Mouse (Mus musculus): Measurements from ENCODE around the gene Dtx4.
A peak's percentile ranks its signal among the peaks of the same experiment; 100 is the strongest.
"Not testable (repeated sequence)": the region's sequence is repeated elsewhere in the genome, so short reads cannot be mapped to it uniquely, and the experiment has no call there.

Gene Dtx4

DNA sequence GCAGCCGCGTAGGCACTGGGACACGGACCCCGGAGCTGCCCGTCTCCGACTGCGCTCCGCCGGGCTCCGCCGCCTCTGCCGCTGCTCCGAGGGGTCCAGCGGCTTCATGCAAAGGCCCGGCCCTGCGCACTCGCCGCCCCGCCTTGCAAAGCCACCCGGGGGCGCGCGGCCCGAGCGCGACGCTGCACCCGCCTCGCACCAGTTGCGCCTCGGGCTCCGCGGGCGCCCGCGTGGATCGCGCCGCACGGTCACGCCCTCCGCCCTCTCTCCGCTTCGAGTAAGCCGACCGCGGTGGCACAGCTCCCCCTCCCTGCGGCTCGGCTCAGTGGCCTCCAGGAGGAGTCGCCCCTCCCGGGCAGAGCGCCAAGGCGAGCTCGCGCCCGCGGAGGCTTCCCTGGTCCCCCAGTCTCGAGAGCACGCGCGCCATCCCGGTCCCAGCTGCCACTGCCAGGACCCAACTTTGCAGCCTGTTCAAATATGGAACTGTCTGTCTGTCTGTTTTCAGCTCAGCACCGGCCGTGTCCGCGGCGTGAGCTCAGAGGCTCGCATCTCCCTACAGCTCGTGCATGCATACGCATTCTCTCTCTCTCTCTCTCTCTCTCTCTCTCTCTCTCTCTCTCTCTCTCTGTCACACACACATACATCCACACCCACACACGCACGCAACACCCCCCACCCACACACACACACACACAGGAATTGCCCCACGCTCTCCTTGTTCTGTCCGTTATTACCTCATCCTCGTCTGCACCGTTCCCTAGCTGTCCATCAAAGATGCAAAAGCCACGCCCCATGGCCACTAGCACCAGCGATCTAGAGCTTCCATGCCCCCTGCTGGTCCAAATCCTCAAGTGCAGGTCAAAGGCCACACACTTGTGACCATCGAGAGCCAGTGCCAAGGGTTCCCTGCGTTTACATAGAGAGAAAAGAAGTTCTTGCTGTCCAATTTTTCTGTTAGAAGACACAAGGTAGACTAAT is at the start of gene Dtx4:
Dtx4 (minus strand) TSS at position 85 of the 978 bp plus-strand sequence.
- DNase-seq, result peak; percentile 91

DNA sequence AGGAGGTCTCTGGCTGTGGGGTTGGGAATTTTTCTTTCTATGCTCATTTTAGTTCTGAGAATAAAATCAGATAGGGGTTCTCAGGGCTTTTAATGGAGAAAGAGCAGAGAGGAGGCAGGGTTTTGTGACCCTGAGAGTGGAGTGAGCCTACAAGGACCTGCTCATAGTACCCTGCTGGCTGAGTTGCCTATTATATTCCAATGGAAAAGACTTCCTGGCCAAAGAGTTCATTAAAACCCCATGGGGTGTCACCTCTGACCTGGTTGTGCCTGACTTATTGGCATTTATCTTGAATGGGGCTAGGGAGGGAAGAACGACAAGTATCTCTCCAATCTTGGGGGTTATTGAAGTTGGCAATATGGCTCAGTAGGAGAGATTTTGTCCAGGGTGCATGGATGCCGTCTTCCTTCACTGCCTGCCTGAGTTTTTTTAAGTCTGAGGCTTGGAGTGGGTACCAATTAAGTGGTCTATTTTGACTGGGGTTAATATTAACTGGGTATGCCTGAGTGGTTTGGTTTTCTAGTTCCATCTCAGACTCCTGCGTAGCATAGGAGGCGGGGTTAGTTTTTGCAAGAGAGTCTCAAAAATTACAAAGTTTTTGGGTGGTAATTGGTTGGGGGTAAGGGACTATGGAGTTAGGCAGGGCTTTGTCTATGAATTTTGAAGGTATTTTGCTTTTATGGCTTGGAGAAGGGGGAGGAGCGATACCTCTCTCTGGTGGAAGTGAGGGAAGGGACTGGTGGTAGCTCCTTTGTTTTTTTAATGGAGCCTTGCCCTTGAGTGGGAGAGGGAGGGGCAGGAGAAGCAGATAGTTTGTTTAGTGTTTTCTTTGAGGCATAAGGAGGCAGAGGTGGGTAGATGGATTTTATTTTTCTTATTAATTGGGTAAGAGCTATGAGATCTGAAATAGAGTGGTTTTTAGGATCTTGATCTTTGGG is 49.0 kb upstream of the Dtx4 start:
- no peak for DNase-seq

DNA sequence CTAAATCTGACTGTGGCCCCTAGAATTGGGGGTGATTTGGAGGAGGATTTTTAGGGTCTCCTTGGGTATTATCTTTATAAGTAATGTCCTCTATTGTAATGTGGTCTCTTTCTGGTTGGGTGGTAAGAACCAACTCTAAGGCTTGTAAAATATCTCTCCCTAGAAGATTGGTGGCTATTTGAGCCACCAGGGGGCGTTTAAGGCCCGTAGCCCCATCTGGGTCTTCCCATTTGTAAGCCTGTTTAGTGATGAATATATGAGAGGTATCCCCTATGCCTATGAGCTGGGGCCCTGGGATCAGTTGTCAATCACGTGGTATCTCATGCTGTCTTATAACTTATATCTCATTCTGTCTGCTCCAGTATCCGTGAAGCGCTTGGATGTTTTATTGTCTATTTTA is 47.9 kb upstream of the Dtx4 start:
- DNase-seq, result no peak

GRCm38 (mm10) chr19:12545440-12545839 is 44.2 kb upstream of the Dtx4 start, which contains the start of gene Fam111a:
TSS of gene Fam111a (plus strand) at chr19:12545740.
- not testable (repeated sequence) for DNase-seq

- DNase-seq, result peak; percentile 74
Measured at GRCm38 (mm10) chr19:12541644-12542043, 40.4 kb upstream of the Dtx4 start.

DNA sequence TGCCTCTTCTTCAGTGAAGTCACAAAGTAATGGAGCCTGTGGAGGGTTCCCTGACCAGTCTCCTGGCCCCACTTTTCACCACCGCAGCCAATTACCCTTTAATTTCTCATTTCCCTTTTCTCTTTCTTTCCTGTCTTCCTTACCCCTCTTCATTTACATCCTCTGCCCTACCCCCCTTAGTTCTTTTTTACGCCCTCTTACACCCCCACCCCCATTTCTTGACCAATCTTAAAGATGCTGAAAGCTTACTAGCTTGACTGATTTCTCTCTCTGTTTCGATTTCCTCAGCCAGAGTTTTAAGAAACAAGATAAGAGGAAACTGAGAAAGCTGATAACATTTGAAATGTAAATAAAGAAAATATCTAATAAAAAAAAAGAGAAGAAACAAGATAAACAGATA is 39.5 kb upstream of the Dtx4 start:
- DNase-seq, result no peak

DNA sequence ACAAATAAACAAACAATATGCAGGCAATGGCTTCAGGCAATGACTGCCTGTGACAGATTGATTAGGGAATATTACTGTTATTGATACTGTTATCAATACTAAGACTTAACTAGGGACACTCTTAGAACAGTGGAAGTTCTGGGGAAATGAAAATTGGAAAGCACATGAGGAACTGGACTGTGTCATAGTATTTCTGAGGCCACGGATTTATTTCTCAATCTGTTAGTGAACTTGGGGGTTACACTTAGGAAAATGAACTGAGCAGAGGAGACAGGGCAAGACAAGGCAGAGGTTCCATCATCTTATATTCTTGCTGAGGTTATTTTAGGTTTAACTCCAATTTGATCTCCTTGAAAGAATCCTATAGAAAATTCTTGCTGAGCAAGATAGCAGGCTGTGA is 38.7 kb upstream of the Dtx4 start:
- no peak for DNase-seq

DNA sequence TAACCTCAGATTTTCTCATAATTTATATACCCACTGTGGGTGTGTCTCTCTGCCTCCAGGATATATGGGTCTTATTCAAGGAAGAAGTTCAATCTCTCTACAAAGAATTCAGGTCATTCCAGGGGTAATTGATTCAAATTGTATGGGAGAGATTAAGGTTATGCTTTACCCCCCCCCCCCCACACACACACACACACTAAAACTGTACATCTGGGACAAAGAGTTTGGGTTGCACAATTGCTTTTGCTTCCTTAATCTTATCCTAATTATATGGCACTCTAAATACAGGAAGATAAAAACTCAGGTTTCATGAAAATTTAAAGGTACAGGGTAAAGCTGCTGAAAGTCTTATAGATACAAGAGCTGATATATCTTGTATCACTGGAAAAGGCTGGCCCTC is 35.9 kb upstream of the Dtx4 start:
- DNase-seq, result no peak

DNA sequence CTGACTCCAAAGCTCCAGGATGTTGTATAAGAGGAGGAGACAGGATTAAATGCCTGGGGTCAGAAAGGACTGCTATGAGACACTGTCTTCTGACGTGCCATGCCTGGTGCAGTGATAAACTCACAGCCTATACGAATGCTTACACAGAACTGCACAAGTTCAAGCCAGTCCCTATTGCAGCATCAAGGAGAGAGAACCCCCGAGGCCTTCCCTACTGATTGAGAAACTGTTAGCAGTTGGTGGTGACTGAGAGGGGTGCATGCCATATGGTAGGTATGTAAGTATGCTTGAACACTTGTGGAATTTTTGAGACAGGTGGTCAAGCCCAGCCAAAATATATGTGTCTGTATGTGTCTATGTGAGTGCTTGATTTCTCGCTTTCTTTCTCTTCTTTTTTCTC is 22.1 kb upstream of the Dtx4 start:
- no peak for DNase-seq

GRCm38 (mm10) chr19:12518541-12518890 is 17.3 kb upstream of the Dtx4 start:
- DNase-seq, result no peak

GRCm38 (mm10) chr19:12517671-12518540 is 16.7 kb upstream of the Dtx4 start:
- DNase-seq, result peak; percentile 59

GRCm38 (mm10) chr19:12514621-12515020 is 13.4 kb upstream of the Dtx4 start:
- no peak for DNase-seq

GRCm38 (mm10) chr19:12502756-12503155 is 1.5 kb upstream of the Dtx4 start:
- DNase-seq, result no peak

DNA sequence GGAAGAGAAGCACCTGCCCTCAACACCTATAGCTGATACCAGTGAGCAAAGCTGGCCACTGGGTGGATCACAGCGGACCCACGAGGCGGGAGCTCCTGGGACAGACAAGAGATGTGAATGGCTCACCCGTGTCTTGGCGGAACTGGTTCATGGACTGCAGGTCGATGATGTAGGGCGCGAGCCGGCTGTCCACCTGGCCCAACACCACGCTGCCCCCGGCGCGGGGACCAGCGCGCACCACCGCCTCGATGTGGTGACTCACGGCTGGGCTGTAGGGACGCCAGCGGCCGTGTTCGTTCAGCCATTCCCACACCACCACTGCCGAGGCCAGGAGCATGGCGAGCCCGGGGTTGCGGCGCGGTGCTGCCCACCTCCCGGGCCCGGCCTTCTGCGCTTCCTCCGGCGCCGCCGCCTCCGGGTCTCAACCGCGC is 358 bp downstream of the Dtx4 start:
- DNase-seq, result no peak

DNA sequence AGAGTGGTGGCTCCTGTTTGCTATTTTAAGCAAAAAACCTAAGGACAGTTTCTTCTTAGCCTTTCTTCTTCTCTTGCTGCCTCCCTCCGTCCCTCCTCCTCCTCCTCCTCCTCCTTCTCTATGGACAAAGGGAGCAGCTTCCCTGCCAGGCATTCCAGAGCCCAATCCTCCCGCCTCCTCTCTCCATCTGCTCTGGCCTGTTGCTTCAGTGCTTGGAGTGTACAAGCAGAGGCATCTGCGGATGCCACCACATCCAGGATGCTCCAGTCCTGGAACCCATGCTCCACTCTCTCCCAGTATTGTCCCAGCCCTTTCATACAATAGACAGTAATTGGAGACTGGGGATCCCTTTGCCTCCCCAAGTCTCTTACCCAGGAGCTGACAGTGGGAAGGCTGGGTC is 1.1 kb downstream of the Dtx4 start:
- DNase-seq, result no peak

GRCm38 (mm10) chr19:12499485-12499884 is 1.8 kb downstream of the Dtx4 start:
- DNase-seq, result no peak

- no peak for DNase-seq
Measured at GRCm38 (mm10) chr19:12498941-12499340, 2.3 kb downstream of the Dtx4 start.

DNA sequence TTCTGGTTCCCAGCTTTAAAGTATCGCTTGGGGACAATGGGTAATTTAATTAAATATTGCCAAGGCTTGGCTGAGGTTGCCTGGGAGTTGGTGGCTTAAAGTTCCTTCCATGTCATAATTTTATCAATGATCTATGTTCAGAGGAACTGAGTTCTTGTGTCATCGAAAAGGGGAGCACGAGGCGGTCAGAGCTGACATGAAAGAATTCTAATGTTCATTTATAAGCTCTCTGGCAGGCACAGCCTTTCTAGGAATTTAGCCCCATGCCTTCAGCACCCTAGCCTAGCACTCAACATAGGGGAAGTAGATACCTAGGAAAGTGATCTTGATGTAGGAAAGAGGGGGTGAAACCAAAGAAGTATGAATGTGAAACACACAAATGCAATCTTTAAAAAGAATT is 2.9 kb downstream of the Dtx4 start:
- no peak for DNase-seq

DNA sequence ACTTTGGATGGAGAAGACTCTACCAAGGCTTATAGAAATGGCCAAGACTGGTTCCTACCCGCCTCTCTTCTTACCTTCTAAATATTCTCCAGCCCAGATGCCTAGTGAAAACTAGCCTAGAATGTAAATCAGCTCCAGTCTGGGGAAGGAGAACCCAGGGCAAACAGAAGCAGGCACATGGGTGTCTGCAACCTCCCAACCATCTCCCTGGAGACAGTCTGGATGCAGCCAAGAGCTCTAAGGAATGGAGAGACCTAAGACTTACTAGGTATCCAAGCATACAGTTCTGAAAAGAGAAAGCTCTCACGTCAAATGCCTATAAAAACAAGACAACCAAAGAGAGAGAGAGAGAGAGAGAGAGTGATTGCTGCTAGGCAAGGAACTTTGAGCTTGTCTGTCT is 3.3 kb downstream of the Dtx4 start:
- no peak for DNase-seq

- no peak for DNase-seq
Measured at GRCm38 (mm10) chr19:12496241-12496640, 5.0 kb downstream of the Dtx4 start.

GRCm38 (mm10) chr19:12494972-12495535 is 6.2 kb downstream of the Dtx4 start:
- DNase-seq, result no peak

- no peak for DNase-seq
Measured at GRCm38 (mm10) chr19:12494187-12494458, 7.1 kb downstream of the Dtx4 start.

All from thymus, postnatal 25 days (tissue).